Comparison of ENCODE assay signal across 11 mouse cellular contexts in the genomic region with DNA sequence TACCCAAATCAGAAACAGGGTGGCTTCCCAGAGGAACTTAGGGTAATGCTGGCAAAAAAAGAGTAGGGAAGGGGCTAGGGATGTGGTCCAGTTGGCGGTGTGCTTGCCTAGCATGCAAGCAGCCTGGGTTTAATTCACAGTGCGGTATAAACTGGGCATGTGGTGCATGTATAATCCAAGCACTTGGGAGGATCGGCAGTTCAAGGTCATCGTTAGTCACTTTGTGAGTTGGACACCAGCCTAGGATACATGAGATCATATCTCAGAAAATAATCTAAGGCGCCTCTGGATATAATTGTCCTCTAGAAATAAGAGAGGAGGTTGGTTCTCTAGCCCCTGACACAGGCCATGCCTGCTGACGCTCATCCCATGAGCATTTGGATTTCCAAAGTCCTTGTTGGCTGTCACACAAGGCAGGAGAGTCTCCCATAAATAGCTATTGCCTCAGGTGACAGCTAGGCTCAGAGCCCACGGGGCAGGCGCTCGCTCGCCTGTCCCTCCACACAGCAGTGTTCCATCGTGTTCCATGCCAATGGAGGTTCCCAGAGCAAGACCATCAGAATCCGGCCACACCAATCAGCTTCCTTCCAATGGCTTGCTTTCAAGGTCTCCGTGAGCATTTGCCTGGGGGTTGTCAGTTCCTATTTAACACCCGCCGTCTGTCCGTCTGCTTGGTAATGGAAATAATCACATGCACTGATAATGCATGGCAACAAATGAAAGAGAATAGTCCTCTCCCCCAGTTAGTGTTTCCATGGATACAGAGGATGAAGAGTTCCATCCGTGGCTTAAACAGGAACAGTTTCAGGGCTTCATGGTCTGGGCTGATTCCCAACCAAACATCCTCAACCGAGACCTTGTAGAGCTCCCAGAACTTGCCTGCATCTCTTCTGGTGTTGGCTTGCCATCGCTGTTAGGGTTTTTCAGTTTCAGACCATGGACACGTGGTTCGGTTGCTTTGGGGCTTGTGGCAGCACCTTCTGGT. TPM values are rescaled to one million over a fixed set of nuclear protein-coding genes. Genes with fewer than 3 reads are reported as not detected.
A peak's percentile ranks its signal among the peaks of the same experiment; 100 is the strongest.
DNase-seq lines count a peak whose midpoint lies in the region; ATAC-seq and TF ChIP-seq lines count a peak whose summit lies in the region.
"Had no signal": no experiment of that assay in that cellular context is flagged by ENCODE, and none has a peak within 500 bp of the region (broad histone marks: within the 10 kb centered on the region; RNA-seq: fewer than 3 reads in every experiment).

No protein-coding gene starts in this region.

- peak; percentile 30; the same call in 1 of the 2 replicates for ATAC-seq in hindbrain, embryonic 15.5 days (ENCODE audit: low FRiP score, low read depth)
- ATAC-seq in hindbrain, embryonic 13.5 days (ENCODE audit: low FRiP score), result no peak
- ATAC-seq in forebrain, embryonic 16.5 days, result no peak
- no peak for ATAC-seq in intestine, postnatal 0 days
- ATAC-seq: CD4-positive, CD25-positive, alpha-beta regulatory T cell, adult 4 months had no signal

- H3K36me3 ChIP-seq in hindbrain, embryonic 15.5 days, result no peaks in the 10 kb centered on the region
- H3K36me3 ChIP-seq in hindbrain, embryonic 13.5 days, result no peaks in the 10 kb centered on the region
- H3K36me3 ChIP-seq in forebrain, embryonic 16.5 days (ENCODE audit: control insufficient read depth, insufficient read depth), result no peaks in the 10 kb centered on the region
- no peaks in the 10 kb centered on the region for H3K36me3 ChIP-seq in intestine, postnatal 0 days (ENCODE audit: control insufficient read depth, insufficient read depth)
- H3K36me3 ChIP-seq: heart, embryonic 15.5 days had no signal

- peak; percentile 29 for DNase-seq in adrenal gland, postnatal 10 days
- peak; percentile 40 for DNase-seq in cerebellum, adult 11-12 months
- DNase-seq in heart, postnatal 10 days, result peak; percentile 50 to 70
- DNase-seq: kidney, adult 9 months had no signal

- 0 out of 2 replicates have a peak, but pooled peaks cover 5% of the 10 kb centered on the region for H3K4me1 ChIP-seq in hindbrain, embryonic 15.5 days (replicated peaks)
- peaks cover 6% of the 10 kb centered on the region for H3K4me1 ChIP-seq in hindbrain, embryonic 13.5 days (replicated peaks)
- no peaks in the 10 kb centered on the region; the same call in none of the 2 replicates for H3K4me1 ChIP-seq in forebrain, embryonic 16.5 days (replicated peaks; ENCODE audit: control insufficient read depth, insufficient read depth, low read length)
- no peaks in the 10 kb centered on the region for H3K4me1 ChIP-seq in intestine, postnatal 0 days (replicated peaks; ENCODE audit: control insufficient read depth, insufficient read depth, low read length)

- H3K27ac ChIP-seq in hindbrain, embryonic 15.5 days (replicated peaks), result no peak overlapping the region
- H3K27ac ChIP-seq in hindbrain, embryonic 13.5 days, result no peak overlapping the region
- H3K27ac ChIP-seq in forebrain, embryonic 16.5 days (ENCODE audit: low read length), result no peak overlapping the region
- H3K27ac ChIP-seq in intestine, postnatal 0 days (ENCODE audit: low read depth, low read length), result no peak overlapping the region
- H3K27ac ChIP-seq: heart, embryonic 15.5 days had no signal

- TF ChIP-seq CTCF in intestine, postnatal 0 days (IDR thresholded peaks at IDR 0.05; ENCODE audit: low read depth), result no peak

- WGBS in hindbrain, embryonic 15.5 days, result 72% methylated on average over 21 of the region's 21 CpGs
- WGBS in hindbrain, embryonic 13.5 days, result 78% methylated on average over 21 of the region's 21 CpGs
- WGBS in forebrain, embryonic 16.5 days, result 79% methylated on average over 21 of the region's 21 CpGs
- WGBS in intestine, postnatal 0 days, result 85% methylated on average over 21 of the region's 21 CpGs

- H3K4me2 ChIP-seq in hindbrain, embryonic 15.5 days, result no peak overlapping the region
- H3K4me2 ChIP-seq in hindbrain, embryonic 13.5 days, result no peak overlapping the region
- no peak overlapping the region for H3K4me2 ChIP-seq in forebrain, embryonic 16.5 days (ENCODE audit: low read length)
- no peak overlapping the region for H3K4me2 ChIP-seq in intestine, postnatal 0 days (replicated peaks; ENCODE audit: low read depth)
- H3K4me2 ChIP-seq: heart, embryonic 15.5 days had no signal

- intact Hi-C loops in heart, postnatal 10 days (cut with DNase I), result no loop called here

- H3K4me3 ChIP-seq in hindbrain, embryonic 15.5 days, result no peak overlapping the region
- H3K4me3 ChIP-seq in hindbrain, embryonic 13.5 days, result no peak overlapping the region
- no peak overlapping the region for H3K4me3 ChIP-seq in forebrain, embryonic 16.5 days (replicated peaks; ENCODE audit: low read length)
- no peak overlapping the region for H3K4me3 ChIP-seq in intestine, postnatal 0 days (ENCODE audit: low read depth, low read length)
- H3K4me3 ChIP-seq: heart, embryonic 15.5 days had no signal

- no peaks in the 10 kb centered on the region for H3K27me3 ChIP-seq in hindbrain, embryonic 15.5 days
- H3K27me3 ChIP-seq in hindbrain, embryonic 13.5 days, result no peaks in the 10 kb centered on the region
- H3K27me3 ChIP-seq in forebrain, embryonic 16.5 days (replicated peaks; ENCODE audit: control insufficient read depth, insufficient read depth, low read length), result no peaks in the 10 kb centered on the region
- H3K27me3 ChIP-seq in intestine, postnatal 0 days (replicated peaks; ENCODE audit: control insufficient read depth, insufficient read depth, low read length), result no peaks in the 10 kb centered on the region
- H3K27me3 ChIP-seq: heart, embryonic 15.5 days had no signal

- H3K9me3 ChIP-seq in hindbrain, embryonic 15.5 days, result no peaks in the 10 kb centered on the region
- no peaks in the 10 kb centered on the region for H3K9me3 ChIP-seq in hindbrain, embryonic 13.5 days
- H3K9me3 ChIP-seq in forebrain, embryonic 16.5 days (ENCODE audit: control insufficient read depth, low read length), result no peaks in the 10 kb centered on the region
- no peaks in the 10 kb centered on the region for H3K9me3 ChIP-seq in intestine, postnatal 0 days (ENCODE audit: control insufficient read depth)
- H3K9me3 ChIP-seq: heart, embryonic 15.5 days had no signal

- H3K9ac ChIP-seq in hindbrain, embryonic 15.5 days, result no peak overlapping the region
- no peak overlapping the region for H3K9ac ChIP-seq in hindbrain, embryonic 13.5 days
- H3K9ac ChIP-seq in forebrain, embryonic 16.5 days (replicated peaks; ENCODE audit: low read depth, low read length), result no peak overlapping the region
- no peak overlapping the region for H3K9ac ChIP-seq in intestine, postnatal 0 days (ENCODE audit: low read depth, low read length)
- H3K9ac ChIP-seq: heart, embryonic 15.5 days had no signal

RNA-seq across cellular contexts. Expression of a gene that starts 56.1 kb away (rescaled TPM):
- polyA plus RNA-seq in hindbrain, embryonic 15.5 days (2015; fragmentation: Nextera tagmentation; extraction: Ambion mirVana), result 8.8 and 10.2 TPM in 2 replicates
- polyA plus RNA-seq in hindbrain, embryonic 13.5 days (2015; fragmentation: Nextera tagmentation; extraction: Ambion mirVana), result 6.9 and 7.1 TPM in 2 replicates
- total RNA-seq in adrenal gland, postnatal 10 days (2021), result 10 to 100 TPM in 1 of 2 experiments, 1 to 10 TPM in 1; 8.6 to 11.0 TPM
- total RNA-seq in heart, postnatal 10 days (2021), result 1 to 10 TPM; 2.8 to 2.9 TPM
- 3.0 and 3.3 TPM in 2 replicates for polyA plus RNA-seq in forebrain, embryonic 16.5 days (2015; fragmentation: Nextera tagmentation; extraction: Ambion mirVana)
- polyA plus RNA-seq in intestine, postnatal 0 days (2015; fragmentation: Nextera tagmentation; extraction: Ambion mirVana), result 4.6 and 4.9 TPM in 2 replicates
- total RNA-seq: monocyte, adult 5-6 weeks had no signal
